Comparison of ENCODE assay signal across 8 mouse cellular contexts in genomic region chr9:30480464-30480863, GRCm38 (mm10). TPM values are rescaled to one million over a fixed set of nuclear protein-coding genes. Genes with fewer than 3 reads are reported as not detected.
DNase-seq lines count a peak whose midpoint lies in the region; ATAC-seq and TF ChIP-seq lines count a peak whose summit lies in the region.

No protein-coding gene starts in this region.

- peak; percentile 100 for TF ChIP-seq CTCF in bone marrow, adult 2 months (IDR thresholded peaks at IDR 0.05; ENCODE audit: control insufficient read depth, insufficient read depth, low read length)

- TF ChIP-seq POLR2A in bone marrow, adult 2 months (IDR thresholded peaks at IDR 0.05; ENCODE audit: borderline replicate concordance, control insufficient read depth, low read depth, low read length) = no peak

- no peak overlapping the region for H3K4me2 ChIP-seq in embryonic facial prominence, embryonic 15.5 days (replicated peaks)
- H3K4me2 ChIP-seq in limb, embryonic 13.5 days (replicated peaks) = no peak overlapping the region

- no peaks in the 10 kb centered on the region for H3K27me3 ChIP-seq in embryonic facial prominence, embryonic 15.5 days
- no peaks in the 10 kb centered on the region; the same call in 1 of the 2 replicates for H3K27me3 ChIP-seq in limb, embryonic 13.5 days

- ATAC-seq in embryonic facial prominence, embryonic 15.5 days (ENCODE audit: insufficient number of reproducible peaks, low FRiP score, low TSS enrichment, low read depth) = peak; percentile 84
- peak; percentile 91 for ATAC-seq in limb, embryonic 13.5 days (ENCODE audit: low FRiP score, low read depth)

- 1% methylated on average over 6 of the region's 6 CpGs for WGBS in bone marrow, adult 2 months
- WGBS in embryonic facial prominence, embryonic 15.5 days = 2% methylated on average over 6 of the region's 6 CpGs
- under 1% methylated on average over 6 of the region's 6 CpGs for WGBS in limb, embryonic 13.5 days

- peak; percentile 86 for DNase-seq in A20 (ENCODE audit: low read depth, low spot score)
- peak; percentile 96 for DNase-seq in heart, adult 8-10 months (ENCODE audit: low spot score)
- peak; percentile 96 for DNase-seq in kidney, adult 9 months
- peak; percentile 24 to 63 for DNase-seq in monocyte, adult 2 months (ENCODE audit: low read depth in 1 of 2, low spot score in 2 of 2)
- DNase-seq in spleen, postnatal 36 days (ENCODE audit: low spot score in 2 of 2) = peak; percentile 72 to 77

- no peaks in the 10 kb centered on the region for H3K9me3 ChIP-seq in embryonic facial prominence, embryonic 15.5 days (replicated peaks)
- no peaks in the 10 kb centered on the region for H3K9me3 ChIP-seq in limb, embryonic 13.5 days

- H3K4me1 ChIP-seq in bone marrow, adult 2 months (ENCODE audit: control insufficient read depth, insufficient read depth, low read length) = no peaks in the 10 kb centered on the region
- peaks cover 3% of the 10 kb centered on the region; the same call in 1 of the 2 replicates for H3K4me1 ChIP-seq in embryonic facial prominence, embryonic 15.5 days
- H3K4me1 ChIP-seq in limb, embryonic 13.5 days = peaks cover 10% of the 10 kb centered on the region; the same call in 1 of the 2 replicates

- H3K36me3 ChIP-seq in embryonic facial prominence, embryonic 15.5 days = no peaks in the 10 kb centered on the region
- H3K36me3 ChIP-seq in limb, embryonic 13.5 days = no peaks in the 10 kb centered on the region

- no peak overlapping the region for H3K4me3 ChIP-seq in bone marrow, adult 2 months (replicated peaks; ENCODE audit: control insufficient read depth, low read depth, low read length)
- no peak overlapping the region for H3K4me3 ChIP-seq in embryonic facial prominence, embryonic 15.5 days (replicated peaks)
- no peak overlapping the region for H3K4me3 ChIP-seq in limb, embryonic 13.5 days

- H3K27ac ChIP-seq in bone marrow, adult 2 months (ENCODE audit: control insufficient read depth, insufficient read depth, low read depth, low read length, poor library complexity) = no peak overlapping the region
- no peak overlapping the region for H3K27ac ChIP-seq in embryonic facial prominence, embryonic 15.5 days (replicated peaks)
- no peak overlapping the region for H3K27ac ChIP-seq in limb, embryonic 13.5 days

- H3K9ac ChIP-seq in embryonic facial prominence, embryonic 15.5 days = no peak overlapping the region
- H3K9ac ChIP-seq in limb, embryonic 13.5 days = no peak overlapping the region

RNA-seq across cellular contexts. Expression of gene Snx19, which starts 53.6 kb away (rescaled TPM):
- 3.0 and 6.4 TPM in 2 replicates for polyA plus RNA-seq in bone marrow, adult 2 months (2011; ENCODE audit: insufficient read depth, insufficient read length, low replicate concordance, missing spikeins)
- 17.2 and 18.8 TPM in 2 replicates for polyA plus RNA-seq in embryonic facial prominence, embryonic 15.5 days (2015; fragmentation: Nextera tagmentation; extraction: Ambion mirVana)
- total RNA-seq in heart, adult 8-10 months (2022) = 10 to 100 TPM; 25.0 to 30.9 (median 27.3) TPM
- polyA plus RNA-seq in limb, embryonic 13.5 days (2015; fragmentation: Nextera tagmentation; extraction: Ambion mirVana) = 20.8 and 22.0 TPM in 2 replicates

Comparison
In these comparisons a context has a peak if more than half of its experiments do, and no peak if none do; other contexts are left out.
1. DNase-seq: peak in every context shown above with its lines; median percentile 96 in heart, adult 8-10 months; 96 in kidney, adult 9 months; 86 in A20; 74 in spleen, postnatal 36 days; 44 in monocyte, adult 2 months.